Mouse (Mus musculus) adrenal gland, adult 8-10 months (tissue): ENCODE data around the gene Gm20897. TPM values are rescaled to one million over a fixed set of nuclear protein-coding genes. Genes with fewer than 3 reads are reported as not detected.
"Not testable (repeated sequence)": the region's sequence is repeated elsewhere in the genome, so short reads cannot be mapped to it uniquely, and the experiment has no call there.

Experiments
- DNase-seq: peaks from one replicate; pipeline ENCODE4 v3.0.0; 2022
- total RNA-seq, 4 experiments: library from RNA; stranded (reverse); gene quantifications; 2 replicates each; pipeline ENCODE4 v1.2.4; 2022

The Gm20897 gene
- not detected for total RNA-seq

DNA sequence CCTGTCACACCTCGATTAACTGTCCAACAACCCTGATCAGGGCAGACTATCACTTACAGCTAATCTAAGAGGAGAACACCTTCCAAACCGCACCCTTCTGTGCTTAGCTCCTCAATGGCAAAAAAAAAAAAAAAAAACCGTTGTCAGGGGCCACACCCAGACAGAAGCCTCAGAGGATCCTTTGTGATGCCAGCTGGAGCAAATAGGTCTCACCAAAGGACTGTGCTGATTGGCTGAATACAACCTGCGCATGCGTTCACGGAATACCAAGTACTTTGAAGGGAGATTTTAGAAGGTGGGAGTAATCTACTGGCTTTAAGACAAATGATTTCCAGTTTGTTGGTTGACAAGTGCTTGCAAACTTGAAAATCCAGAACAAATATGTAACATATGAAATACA, at the start of gene Gm20897:
TSS of gene Gm20897 (minus strand) at position 101 of the 400 bp plus-strand sequence.
- DNase-seq, result not testable (repeated sequence)

Other genes starting within 250 kb of the Gm20897 start
- not detected for gene Gm21732, start 73.5 kb upstream of the Gm20897 start, total RNA-seq